Mouse (Mus musculus) monocyte, adult 5-6 weeks (primary cell): ENCODE results near the gene Yars. TPM values are rescaled to one million over a fixed set of nuclear protein-coding genes. Genes with fewer than 3 reads are reported as not detected.

ENCODE experiments used
- ATAC-seq: fragments of 153-309, 156-312 bp; replicated peaks from 2 replicates; pipeline ENCODE4 v1.8.0; 2017; ENCODE audit warnings: mild to moderate bottlenecking; ENCODE audit not compliant: low TSS enrichment, insufficient number of reproducible peaks, severe bottlenecking, poor library complexity, low FRiP score
- total RNA-seq: library from RNA; stranded (forward); fragments of 200-1000, 200-491, 200-594 nt; gene quantifications from 3 replicates; pipeline ENCODE4 v1.2.3, GENCODE M21; 2017

Yars gene
- 30.1 to 41.8 TPM (median 33.8 TPM) in 3 replicates for total RNA-seq

- ATAC-seq, result peak; percentile 95
Observed at GRCm38 (mm10) chr4:129189542-129190519, at the start of gene Yars, which contains the start of gene S100pbp. TSS of gene Yars (plus strand) at chr4:129189760. TSS of gene S100pbp (minus strand) at chr4:129189727.

DNA sequence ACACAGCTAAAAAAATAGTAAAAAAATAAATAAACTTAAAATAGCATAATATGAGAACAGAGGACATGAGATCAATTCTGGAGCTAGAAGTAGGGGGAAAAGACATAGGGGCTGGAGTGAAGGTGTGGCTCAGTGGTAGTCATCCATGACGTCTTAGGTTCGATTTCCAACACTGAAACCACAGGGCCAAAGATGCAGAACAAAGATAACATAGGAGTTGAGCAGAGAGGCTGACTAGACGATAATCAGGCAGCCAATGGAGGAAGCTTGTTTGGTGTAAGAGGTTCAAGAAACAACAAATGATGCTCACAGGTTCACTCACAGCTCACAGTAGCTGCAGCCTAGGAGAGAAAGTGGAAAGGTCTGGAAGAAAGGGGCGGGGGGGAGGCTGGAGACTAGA lies 48.8 kb upstream of the Yars start:
- ATAC-seq, result no peak

- no peak for ATAC-seq
Observed at GRCm38 (mm10) chr4:129141560-129142438, 47.8 kb upstream of the Yars start.

- ATAC-seq, result no peak
Observed at GRCm38 (mm10) chr4:129142439-129143045, 47.0 kb upstream of the Yars start.

- no peak for ATAC-seq
Observed at GRCm38 (mm10) chr4:129143509-129143908, 46.1 kb upstream of the Yars start.

- ATAC-seq, result no peak
Observed at GRCm38 (mm10) chr4:129144401-129145367, 44.9 kb upstream of the Yars start.

DNA sequence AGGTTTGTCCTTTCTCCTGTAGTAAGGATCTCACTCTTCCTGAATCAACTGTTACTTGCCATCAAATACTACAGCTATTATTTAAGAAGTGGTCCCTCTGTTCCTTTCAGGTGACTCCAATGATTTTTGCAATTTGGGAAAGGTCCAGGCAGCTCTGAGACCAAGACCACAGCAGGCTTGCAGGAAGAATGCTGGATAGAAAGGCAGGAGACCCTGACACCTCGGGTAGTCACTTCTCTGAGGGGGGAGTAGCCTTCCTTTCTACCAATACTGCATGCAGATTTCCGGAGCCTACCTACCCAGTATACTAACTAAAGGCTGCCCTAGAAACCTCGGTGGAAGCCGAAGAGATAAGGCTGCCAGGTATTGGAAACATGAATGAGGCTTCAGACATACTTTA lies 44.1 kb upstream of the Yars start:
- no peak for ATAC-seq

DNA sequence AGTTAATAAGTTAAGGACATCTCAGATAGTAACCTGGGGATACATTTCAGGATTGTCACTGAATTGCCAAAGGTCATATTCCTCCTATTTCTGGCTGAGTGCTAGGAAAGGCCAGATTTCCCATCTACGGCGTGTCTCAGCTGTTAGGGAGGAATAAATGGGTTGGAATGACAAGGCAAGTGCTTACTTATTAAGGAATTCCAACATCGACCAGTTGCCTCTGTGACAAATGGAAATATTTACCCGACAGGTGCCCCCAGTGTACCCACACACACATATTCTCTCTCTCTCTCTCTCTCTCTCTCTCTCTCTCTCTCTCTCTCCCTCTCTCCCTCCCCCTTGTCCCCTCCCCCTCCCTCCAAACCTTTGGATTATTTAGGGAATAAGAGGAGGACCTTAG lies 43.6 kb upstream of the Yars start:
- ATAC-seq, result no peak

DNA sequence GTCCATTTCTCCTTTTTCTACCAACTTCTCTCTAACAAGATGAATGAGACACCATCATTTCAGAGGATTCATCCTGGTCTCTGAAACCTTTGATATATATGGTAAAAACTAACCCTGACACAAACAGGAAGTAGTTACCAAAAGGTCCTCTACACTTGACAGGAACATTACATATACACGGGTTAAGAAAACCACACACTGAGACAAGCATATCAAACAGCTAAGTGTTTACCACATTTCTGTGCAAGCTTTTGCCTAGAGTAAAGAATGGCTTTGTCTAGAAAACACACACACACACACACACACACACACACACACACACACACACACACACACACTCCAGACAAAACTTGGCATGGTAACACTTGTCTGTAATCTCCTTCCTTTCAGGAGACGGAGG lies 43.2 kb upstream of the Yars start:
- no peak for ATAC-seq

GRCm38 (mm10) chr4:129147552-129148103 lies 41.9 kb upstream of the Yars start:
- no peak for ATAC-seq

GRCm38 (mm10) chr4:129149321-129149720 lies 40.2 kb upstream of the Yars start:
- ATAC-seq, result no peak

DNA sequence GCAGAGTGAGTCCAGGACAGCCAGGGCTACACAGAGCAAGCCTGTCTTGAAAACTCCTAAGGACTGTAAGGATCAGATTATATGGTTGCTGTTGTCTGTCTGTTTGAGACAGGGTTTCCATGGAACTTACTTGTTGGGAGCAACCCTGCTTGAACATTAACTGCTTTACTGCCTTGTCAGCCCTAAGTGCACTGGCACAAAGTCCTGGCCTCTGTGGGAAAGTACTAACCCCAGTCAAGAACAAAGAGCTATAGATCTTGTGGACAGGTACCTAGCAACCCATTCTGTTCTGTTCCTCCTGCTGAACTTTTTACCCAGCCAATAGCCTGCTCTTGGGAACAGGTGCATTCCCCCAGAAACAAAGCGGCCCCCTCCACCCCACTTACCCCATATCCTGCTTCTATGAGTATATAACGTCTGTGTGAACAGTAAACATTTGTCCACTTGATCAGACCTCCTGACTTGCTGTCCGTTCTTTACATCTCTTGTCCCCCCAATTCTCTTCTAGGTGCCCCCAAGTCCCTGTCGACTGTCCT lies 38.2 kb upstream of the Yars start:
- ATAC-seq, result no peak

DNA sequence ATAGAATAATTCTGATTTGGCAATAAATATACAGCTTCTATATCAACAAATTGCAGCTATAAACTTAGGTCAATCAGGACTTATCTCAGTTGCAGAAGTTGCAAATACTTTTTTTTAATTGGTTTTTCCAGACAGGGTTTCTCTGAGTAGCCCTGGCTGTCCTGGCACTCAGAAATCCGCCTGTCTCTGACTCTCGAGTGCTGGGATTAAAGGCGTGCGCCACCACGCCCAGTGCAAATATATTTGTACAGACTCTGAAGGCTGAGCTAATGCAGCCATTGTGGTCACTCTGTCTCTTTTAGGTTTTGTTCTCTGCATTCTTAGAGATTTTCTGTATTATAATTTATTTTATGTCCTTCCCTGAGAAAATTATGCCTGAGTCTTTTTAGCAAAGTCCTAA lies 32.0 kb upstream of the Yars start:
- ATAC-seq, result no peak

GRCm38 (mm10) chr4:129158549-129158948 lies 31.0 kb upstream of the Yars start:
- ATAC-seq, result no peak

- no peak for ATAC-seq
Observed at GRCm38 (mm10) chr4:129161076-129161475, 28.5 kb upstream of the Yars start.

GRCm38 (mm10) chr4:129161581-129162255 lies 27.8 kb upstream of the Yars start:
- ATAC-seq, result no peak

DNA sequence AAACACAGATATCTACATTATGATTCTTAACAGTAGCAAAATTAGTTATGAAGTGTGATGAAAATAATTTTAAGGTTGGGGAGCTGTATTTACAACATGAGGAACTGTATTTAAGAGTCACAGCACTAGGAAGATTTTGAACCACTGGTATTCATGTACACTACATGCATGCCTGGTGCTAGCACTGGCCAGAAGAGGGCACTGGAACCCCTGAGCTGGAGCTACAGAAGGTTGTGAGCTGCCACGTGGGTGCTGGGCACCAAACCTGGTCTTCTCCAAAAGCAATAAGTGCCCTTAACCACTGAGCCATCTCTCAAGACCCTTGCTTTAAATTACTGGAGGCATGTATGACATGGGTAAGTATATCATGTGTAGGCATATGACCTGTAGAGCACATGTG lies 17.0 kb upstream of the Yars start:
- ATAC-seq, result no peak
